Mouse (Mus musculus) kidney, embryonic 15.5 days (tissue): Measurements from ENCODE around the gene Zdhhc22. TPM values are rescaled to one million over a fixed set of nuclear protein-coding genes. Genes with fewer than 3 reads are reported as not detected.

Experiments
- ATAC-seq: fragments of 200-750 bp; cut with Nextera tagmentation; replicated peaks from 2 replicates; pipeline ENCODE4 v1.8.0; 2017; ENCODE audit warnings: moderate TSS enrichment; ENCODE audit not compliant: low FRiP score
- H3K27ac ChIP-seq: fragments of 300-500 bp; sonication (generic); 2 replicates; pipeline ENCODE4 v1.5.1; 2015; ENCODE audit warnings: mild to moderate bottlenecking, inconsistent platforms
- H3K27me3 ChIP-seq: fragments of 300-500 bp; sonication (generic); 2 replicates; pipeline ENCODE4 v1.6.1; 2015; ENCODE audit warnings: inconsistent platforms
- H3K36me3 ChIP-seq: fragments of 300-500 bp; sonication (generic); 2 replicates; pipeline ENCODE4 v1.6.1; 2015; ENCODE audit warnings: inconsistent platforms
- H3K4me1 ChIP-seq: fragments of 300-500 bp; sonication (generic); 2 replicates; pipeline ENCODE4 v1.6.1; 2015; ENCODE audit warnings: inconsistent platforms
- H3K4me2 ChIP-seq: fragments of 300-500 bp; sonication (generic); 2 replicates; pipeline ENCODE4 v1.6.1; 2015; ENCODE audit warnings: moderate library complexity, mild to moderate bottlenecking, inconsistent platforms
- H3K4me3 ChIP-seq: fragments of 300-500 bp; sonication (generic); replicated peaks from 2 replicates; pipeline ENCODE4 v1.5.1; 2015; ENCODE audit warnings: mild to moderate bottlenecking, inconsistent platforms
- H3K9ac ChIP-seq: fragments of 300-500 bp; sonication (generic); 2 replicates; pipeline ENCODE4 v1.6.1; 2015; ENCODE audit warnings: mild to moderate bottlenecking, inconsistent platforms
- H3K9me3 ChIP-seq: fragments of 300-500 bp; sonication (generic); replicated peaks from 2 replicates; pipeline ENCODE4 v1.6.1; 2016; ENCODE audit warnings: inconsistent platforms
- WGBS: fragments of 180-500 bp; shearing (Covaris S2); methylation state at CpG from one replicate; pipeline ENCODE4 v1.1.7; 2015; ENCODE audit warnings: mixed read lengths; 5-methylcytosine and 5-hydroxymethylcytosine counted together
- polyA plus RNA-seq: library from polyadenylated mRNA; unstranded; fragments of >200 nt; fragmentation: Nextera tagmentation; extraction: Ambion mirVana; gene quantifications from 2 replicates; pipeline ENCODE4 v1.2.1, GENCODE M21; 2015

Zdhhc22 gene
- polyA plus RNA-seq, 1 experiment from 2014 or later, result 0.08 TPM

GRCm38 (mm10) chr12:87018756-87019155, 28.5 kb upstream of the Zdhhc22 start:
- no peaks in the 10 kb centered on the region for H3K9me3 ChIP-seq
- H3K27me3 ChIP-seq, result no peaks in the 10 kb centered on the region
- H3K4me1 ChIP-seq, result no peaks in the 10 kb centered on the region
- WGBS, result 73% methylated on average over 2 of the region's 2 CpGs
- H3K9ac ChIP-seq, result no peak overlapping the region
- no peak overlapping the region for H3K4me3 ChIP-seq
- H3K36me3 ChIP-seq, result no peaks in the 10 kb centered on the region
- ATAC-seq, result no peak
- H3K27ac ChIP-seq, result no peak overlapping the region
- H3K4me2 ChIP-seq, result no peak overlapping the region

GRCm38 (mm10) chr12:87017041-87017440, 26.8 kb upstream of the Zdhhc22 start:
- WGBS, result 48% methylated on average over 3 of the region's 3 CpGs
- no peak overlapping the region for H3K27ac ChIP-seq

DNA sequence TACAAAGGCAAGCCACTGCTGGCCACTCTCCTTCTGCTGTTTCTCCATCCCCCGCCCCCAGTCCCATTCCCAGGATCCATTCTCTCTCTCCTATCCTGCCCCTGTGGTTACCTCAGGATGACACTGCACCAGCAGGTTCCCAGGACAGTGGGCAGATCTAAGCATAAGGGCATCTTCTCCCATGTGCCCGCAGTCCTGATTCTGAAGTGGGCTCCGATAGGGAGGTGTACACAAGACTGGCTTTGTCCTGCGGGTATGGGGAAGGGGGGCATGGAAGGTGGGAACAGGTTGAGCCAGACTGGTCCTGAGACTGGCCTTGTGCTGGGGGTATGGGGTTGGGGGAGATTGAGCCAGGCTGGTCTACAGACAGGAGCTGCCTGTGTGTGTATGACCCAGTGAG, 14.4 kb upstream of the Zdhhc22 start:
- ATAC-seq, result no peak
- Histone ChIP-seq H3K9me3 (no peaks in the 10 kb centered on the region), H3K27me3 (peaks cover 4% of the 10 kb centered on the region; the same call in 1 of the 2 replicates), H3K27ac (no peak overlapping the region), H3K36me3 (no peaks in the 10 kb centered on the region), H3K4me2 (no peak overlapping the region), H3K9ac (no peak overlapping the region), H3K4me3 (no peak overlapping the region), H3K4me1 (no peaks in the 10 kb centered on the region)
- 86% methylated on average over 4 of the region's 4 CpGs for WGBS

More at GRCm38 (mm10) chr12:87017041-87017440, 26.8 kb upstream of the Zdhhc22 start:
- Histone ChIP-seq H3K4me1 (no peaks in the 10 kb centered on the region), H3K27me3 (no peaks in the 10 kb centered on the region), H3K9ac (no peak overlapping the region), H3K4me3 (no peak overlapping the region), H3K36me3 (no peaks in the 10 kb centered on the region), H3K9me3 (no peaks in the 10 kb centered on the region), H3K4me2 (no peak overlapping the region)
- ATAC-seq, result no peak

- Histone ChIP-seq H3K9ac (no peak overlapping the region), H3K27ac (no peak overlapping the region), H3K4me3 (no peak overlapping the region), H3K27me3 (no peaks in the 10 kb centered on the region), H3K9me3 (no peaks in the 10 kb centered on the region), H3K36me3 (no peaks in the 10 kb centered on the region), H3K4me2 (no peak overlapping the region), H3K4me1 (no peaks in the 10 kb centered on the region)
- no peak for ATAC-seq
- 54% methylated on average over 3 of the region's 3 CpGs for WGBS
Measured at GRCm38 (mm10) chr12:87003606-87004005, 13.4 kb upstream of the Zdhhc22 start.

DNA sequence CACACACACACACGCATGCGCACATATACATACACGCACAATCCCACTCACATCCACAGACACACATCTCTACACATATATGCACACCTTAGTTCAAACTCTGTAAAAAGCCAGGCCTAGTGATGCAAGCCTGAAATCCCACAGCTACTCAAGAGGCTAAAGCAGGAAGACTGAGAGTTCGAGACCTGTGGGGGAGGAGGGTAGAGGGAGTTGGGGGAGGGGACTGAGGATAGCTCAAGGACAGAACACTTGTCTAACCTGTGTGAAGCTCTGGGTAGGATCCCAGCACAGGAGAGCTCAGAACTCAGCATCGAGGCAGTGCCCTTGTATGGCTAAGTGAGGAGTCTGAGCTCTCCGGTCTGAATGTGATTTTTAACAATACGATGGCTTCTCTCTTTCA, 12.6 kb upstream of the Zdhhc22 start:
- no peaks in the 10 kb centered on the region for H3K27me3 ChIP-seq

DNA sequence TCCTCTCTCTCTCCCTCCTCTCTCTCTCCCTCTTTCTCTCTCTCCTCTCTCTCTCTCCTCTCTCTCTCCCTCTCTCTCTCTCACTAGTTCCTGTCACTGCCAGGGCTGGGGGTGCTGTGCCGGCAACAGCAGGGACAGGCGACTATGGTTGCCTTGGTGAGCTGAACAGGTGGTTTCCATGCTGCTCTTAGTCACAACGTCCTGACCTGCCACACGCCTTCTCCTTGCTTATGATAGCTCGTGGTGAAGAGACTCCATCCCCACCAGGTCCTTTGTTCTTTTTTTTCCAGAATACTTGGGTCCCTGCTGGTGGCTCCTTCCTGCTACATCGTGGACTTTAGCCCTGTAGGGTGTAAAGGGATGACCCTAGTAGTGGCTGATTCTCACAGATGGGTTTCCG, 12.0 kb upstream of the Zdhhc22 start:
- Histone ChIP-seq H3K27ac (no peak overlapping the region), H3K4me2 (no peak overlapping the region), H3K9me3 (no peaks in the 10 kb centered on the region), H3K27me3 (no peaks in the 10 kb centered on the region), H3K9ac (no peak overlapping the region), H3K36me3 (no peaks in the 10 kb centered on the region), H3K4me3 (no peak overlapping the region), H3K4me1 (no peaks in the 10 kb centered on the region)
- 55% methylated on average over 7 of the region's 7 CpGs for WGBS
- ATAC-seq, result no peak

More for the DNA sequence above, 12.6 kb upstream of the Zdhhc22 start:
- Histone ChIP-seq H3K9ac (no peak overlapping the region), H3K4me1 (no peaks in the 10 kb centered on the region), H3K4me2 (no peak overlapping the region), H3K27ac (no peak overlapping the region), H3K9me3 (no peaks in the 10 kb centered on the region), H3K4me3 (no peak overlapping the region), H3K36me3 (no peaks in the 10 kb centered on the region)
- WGBS, result 63% methylated on average over 7 of the region's 7 CpGs
- ATAC-seq, result no peak

DNA sequence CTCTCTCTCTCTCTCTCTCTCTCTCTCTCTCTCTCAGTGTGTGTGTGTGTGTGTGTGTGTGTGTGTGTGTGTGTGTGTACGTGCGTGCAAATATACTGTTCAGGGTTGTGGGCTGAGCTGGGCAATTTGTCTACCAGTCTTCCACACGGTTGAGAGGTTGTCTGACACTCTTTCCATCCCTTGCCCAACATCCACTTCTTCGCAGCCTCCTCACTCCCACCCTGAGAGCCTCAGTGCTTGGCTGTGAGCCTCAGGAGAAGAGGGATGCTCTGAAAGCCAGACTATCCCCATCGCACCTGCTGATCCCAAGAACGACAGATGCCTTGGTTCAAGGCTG, 10.6 kb upstream of the Zdhhc22 start:
- no peaks in the 10 kb centered on the region for H3K4me1 ChIP-seq
- no peaks in the 10 kb centered on the region for H3K36me3 ChIP-seq
- H3K9me3 ChIP-seq, result no peaks in the 10 kb centered on the region
- ATAC-seq, result no peak
- no peak overlapping the region for H3K4me2 ChIP-seq
- no peak overlapping the region for H3K9ac ChIP-seq
- H3K27ac ChIP-seq, result no peak overlapping the region
- no peaks in the 10 kb centered on the region for H3K27me3 ChIP-seq
- no peak overlapping the region for H3K4me3 ChIP-seq
- 43% methylated on average over 6 of the region's 6 CpGs for WGBS

- no peaks in the 10 kb centered on the region for H3K9me3 ChIP-seq
- no peaks in the 10 kb centered on the region for H3K4me1 ChIP-seq
- H3K4me3 ChIP-seq, result no peak overlapping the region
- no peak overlapping the region for H3K9ac ChIP-seq
- 66% methylated on average over 5 of the region's 5 CpGs for WGBS
- no peaks in the 10 kb centered on the region for H3K27me3 ChIP-seq
- H3K27ac ChIP-seq, result no peak overlapping the region
- no peak overlapping the region for H3K4me2 ChIP-seq
- no peaks in the 10 kb centered on the region for H3K36me3 ChIP-seq
- no peak for ATAC-seq
Measured at GRCm38 (mm10) chr12:87000151-87000839, 10.1 kb upstream of the Zdhhc22 start.

DNA sequence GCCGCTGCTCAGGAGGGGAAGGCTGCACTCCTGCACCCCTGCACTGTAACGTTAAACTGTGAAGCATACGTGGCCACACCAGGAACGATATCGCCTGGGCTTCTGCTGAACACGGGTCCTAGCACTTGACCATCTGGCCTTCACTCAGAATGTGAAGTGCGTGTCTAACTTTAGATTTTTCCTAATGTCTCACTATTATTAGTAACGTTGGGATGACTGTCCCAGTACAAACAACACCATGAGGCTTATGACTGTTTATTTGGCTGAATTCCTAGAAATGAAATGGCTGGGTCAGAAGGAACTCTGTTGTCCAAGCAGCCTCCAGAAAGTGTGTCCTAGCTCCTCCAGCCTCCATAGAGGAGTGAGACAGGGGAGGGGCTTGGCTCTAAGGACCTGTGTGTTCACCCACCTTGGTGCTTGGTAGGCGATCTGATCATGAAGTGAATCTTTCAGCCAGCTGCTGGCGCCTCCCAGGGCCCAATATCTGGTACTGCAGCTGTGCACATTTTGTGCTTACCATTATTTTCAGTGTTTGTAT, 9.1 kb upstream of the Zdhhc22 start:
- WGBS, result 66% methylated on average over 10 of the region's 10 CpGs
- Histone ChIP-seq H3K9ac (no peak overlapping the region), H3K4me2 (no peak overlapping the region), H3K27me3 (no peaks in the 10 kb centered on the region), H3K4me3 (no peak overlapping the region), H3K9me3 (no peaks in the 10 kb centered on the region), H3K4me1 (no peaks in the 10 kb centered on the region), H3K27ac (no peak overlapping the region), H3K36me3 (no peaks in the 10 kb centered on the region)
- no peak for ATAC-seq

GRCm38 (mm10) chr12:86998699-86999098, 8.5 kb upstream of the Zdhhc22 start:
- no peaks in the 10 kb centered on the region for H3K36me3 ChIP-seq
- no peaks in the 10 kb centered on the region for H3K9me3 ChIP-seq
- H3K27ac ChIP-seq, result no peak overlapping the region
- 76% methylated on average over 4 of the region's 4 CpGs for WGBS
- no peak overlapping the region for H3K4me3 ChIP-seq
- H3K27me3 ChIP-seq, result no peaks in the 10 kb centered on the region
- H3K4me2 ChIP-seq, result no peak overlapping the region
- no peak for ATAC-seq
- no peaks in the 10 kb centered on the region for H3K4me1 ChIP-seq
- no peak overlapping the region for H3K9ac ChIP-seq

- WGBS, result 79% methylated on average over 6 of the region's 6 CpGs
- Histone ChIP-seq H3K27me3 (peaks cover 20% of the 10 kb centered on the region), H3K9me3 (no peaks in the 10 kb centered on the region), H3K4me2 (no peak overlapping the region), H3K9ac (no peak overlapping the region), H3K27ac (no peak overlapping the region), H3K4me1 (no peaks in the 10 kb centered on the region), H3K36me3 (no peaks in the 10 kb centered on the region), H3K4me3 (no peak overlapping the region)
- no peak for ATAC-seq
Measured at GRCm38 (mm10) chr12:86995931-86996330, 5.7 kb upstream of the Zdhhc22 start.

GRCm38 (mm10) chr12:86994776-86995175, 4.5 kb upstream of the Zdhhc22 start:
- peaks cover 32% of the 10 kb centered on the region for H3K27me3 ChIP-seq
- ATAC-seq, result no peak
- H3K4me3 ChIP-seq, result no peak overlapping the region
- H3K4me1 ChIP-seq, result peaks cover 8% of the 10 kb centered on the region
- no peak overlapping the region for H3K4me2 ChIP-seq
- H3K36me3 ChIP-seq, result no peaks in the 10 kb centered on the region
- H3K27ac ChIP-seq, result no peak overlapping the region
- no peak overlapping the region for H3K9ac ChIP-seq
- no peaks in the 10 kb centered on the region for H3K9me3 ChIP-seq
- 35% methylated on average over 3 of the region's 3 CpGs for WGBS

DNA sequence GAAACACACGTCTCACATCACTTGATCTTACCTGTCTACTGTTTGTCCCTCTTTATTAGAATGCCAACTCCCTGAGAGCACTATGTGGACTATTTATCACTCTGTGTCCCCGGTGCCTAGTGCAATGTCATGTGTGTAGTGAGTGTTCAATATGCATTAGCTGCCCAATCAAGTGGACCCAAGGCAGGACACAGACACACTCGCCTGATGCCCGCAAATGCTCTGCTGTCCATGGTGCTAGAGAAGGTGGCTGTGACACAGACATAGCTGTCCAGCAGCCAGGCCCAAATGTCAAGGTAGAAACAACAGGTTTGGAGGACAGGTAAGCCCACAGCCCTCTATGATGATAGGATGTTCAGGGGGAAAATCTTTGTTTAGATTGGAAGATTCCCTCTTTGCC, 3.9 kb upstream of the Zdhhc22 start:
- 34% methylated on average over 4 of the region's 4 CpGs for WGBS
- ATAC-seq, result no peak
- peaks cover 38% of the 10 kb centered on the region for H3K27me3 ChIP-seq
- no peak overlapping the region for H3K4me3 ChIP-seq
- no peak overlapping the region for H3K4me2 ChIP-seq
- no peaks in the 10 kb centered on the region for H3K36me3 ChIP-seq
- no peaks in the 10 kb centered on the region for H3K9me3 ChIP-seq
- no peak overlapping the region for H3K27ac ChIP-seq
- H3K9ac ChIP-seq, result no peak overlapping the region
- H3K4me1 ChIP-seq, result peaks cover 15% of the 10 kb centered on the region
